Mouse (Mus musculus): ENCODE data around the gene Pspn.

The Pspn gene

GRCm38 (mm10) chr17:56996506-56996905 is 3.3 kb downstream of the Pspn start:
- DNase-seq (ENCODE audit: low read depth), result no peak

- no peak for DNase-seq (ENCODE audit: low read depth)
Measured at GRCm38 (mm10) chr17:56995046-56995445, 4.8 kb downstream of the Pspn start.

GRCm38 (mm10) chr17:56990966-56991365 is 8.9 kb downstream of the Pspn start:
- DNase-seq (ENCODE audit: low read depth), result no peak

- peak; percentile 98 for DNase-seq (ENCODE audit: low read depth)
Measured at GRCm38 (mm10) chr17:56990115-56990746, 9.6 kb downstream of the Pspn start, which contains the start of gene Clpp. TSS of gene Clpp (plus strand) at chr17:56990305.

- no peak for DNase-seq (ENCODE audit: low read depth)
Measured at GRCm38 (mm10) chr17:56989467-56990114, 10.2 kb downstream of the Pspn start.

GRCm38 (mm10) chr17:56988921-56989430 is 10.8 kb downstream of the Pspn start:
- DNase-seq (ENCODE audit: low read depth), result no peak

- DNase-seq (ENCODE audit: low read depth), result no peak
Measured at GRCm38 (mm10) chr17:56988441-56988840, 11.4 kb downstream of the Pspn start.

- DNase-seq (ENCODE audit: low read depth), result no peak
Measured at GRCm38 (mm10) chr17:56986105-56986805, 13.6 kb downstream of the Pspn start.

GRCm38 (mm10) chr17:56985656-56986055 is 14.2 kb downstream of the Pspn start:
- no peak for DNase-seq (ENCODE audit: low read depth)

- no peak for DNase-seq (ENCODE audit: low read depth)
Measured at GRCm38 (mm10) chr17:56984886-56985285, 14.9 kb downstream of the Pspn start.

- no peak for DNase-seq (ENCODE audit: low read depth)
Measured at GRCm38 (mm10) chr17:56982013-56982412, 17.8 kb downstream of the Pspn start, which contains the start of gene Acer1. TSS of gene Acer1 (minus strand) at chr17:56982126.

GRCm38 (mm10) chr17:56981049-56981448 is 18.8 kb downstream of the Pspn start:
- no peak for DNase-seq (ENCODE audit: low read depth)

GRCm38 (mm10) chr17:56979524-56979923 is 20.3 kb downstream of the Pspn start:
- no peak for DNase-seq (ENCODE audit: low read depth)

- DNase-seq (ENCODE audit: low read depth), result no peak
Measured at GRCm38 (mm10) chr17:56976531-56977390, 23.1 kb downstream of the Pspn start.

GRCm38 (mm10) chr17:56975391-56975790 is 24.4 kb downstream of the Pspn start:
- no peak for DNase-seq (ENCODE audit: low read depth)

GRCm38 (mm10) chr17:56974708-56975240 is 25.0 kb downstream of the Pspn start:
- DNase-seq (ENCODE audit: low read depth), result no peak

GRCm38 (mm10) chr17:56973956-56974707 is 25.7 kb downstream of the Pspn start:
- DNase-seq (ENCODE audit: low read depth), result no peak

- DNase-seq (ENCODE audit: low read depth), result no peak
Measured at GRCm38 (mm10) chr17:56970081-56970480, 29.7 kb downstream of the Pspn start.

- no peak for DNase-seq (ENCODE audit: low read depth)
Measured at GRCm38 (mm10) chr17:56969321-56969720, 30.5 kb downstream of the Pspn start.

- no peak for DNase-seq (ENCODE audit: low read depth)
Measured at GRCm38 (mm10) chr17:56963646-56964045, 36.2 kb downstream of the Pspn start.

Data from induced T-regulatory cell, adult 2 months (primary cell).